Mouse (Mus musculus): ENCODE measurements around the gene Cmas.

DNA sequence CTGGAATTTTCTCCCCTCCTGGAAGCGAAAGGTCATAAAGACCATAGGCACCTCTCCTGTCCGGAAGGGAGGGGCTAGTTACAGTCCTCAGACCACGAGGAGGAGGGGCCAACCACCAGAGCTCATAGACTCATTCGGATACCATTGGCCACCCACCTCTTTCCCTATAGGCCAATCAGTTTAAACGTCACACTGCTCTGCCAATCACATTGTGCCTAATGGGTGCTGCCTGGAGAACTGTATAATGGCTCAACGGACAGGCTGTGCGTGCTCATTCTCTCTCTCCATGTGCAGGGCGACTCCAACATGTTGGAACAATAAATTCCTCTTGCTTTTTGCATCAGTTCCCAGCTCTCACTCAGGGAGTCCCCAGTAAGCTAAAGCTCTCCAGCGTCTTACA lies 5.1 kb upstream of the Cmas start:
- TF ChIP-seq CTCF (IDR thresholded peaks at IDR 0.05) (no peak), POLR2A (IDR thresholded peaks at IDR 0.05; ENCODE audit: insufficient read depth, low read depth, low read length) (no peak), EP300 (IDR thresholded peaks at IDR 0.05; ENCODE audit: insufficient read depth, low read depth, low read length) (no peak)

Data from heart, adult 2 months (tissue).